Mouse (Mus musculus): ENCODE results near the gene Ripply1. TPM values are rescaled to one million over a fixed set of nuclear protein-coding genes. Genes with fewer than 3 reads are reported as not detected.

The Ripply1 gene
- polyA plus RNA-seq (2016; fragmentation: Nextera tagmentation; extraction: Ambion mirVana), result not detected in 2 replicates

DNA sequence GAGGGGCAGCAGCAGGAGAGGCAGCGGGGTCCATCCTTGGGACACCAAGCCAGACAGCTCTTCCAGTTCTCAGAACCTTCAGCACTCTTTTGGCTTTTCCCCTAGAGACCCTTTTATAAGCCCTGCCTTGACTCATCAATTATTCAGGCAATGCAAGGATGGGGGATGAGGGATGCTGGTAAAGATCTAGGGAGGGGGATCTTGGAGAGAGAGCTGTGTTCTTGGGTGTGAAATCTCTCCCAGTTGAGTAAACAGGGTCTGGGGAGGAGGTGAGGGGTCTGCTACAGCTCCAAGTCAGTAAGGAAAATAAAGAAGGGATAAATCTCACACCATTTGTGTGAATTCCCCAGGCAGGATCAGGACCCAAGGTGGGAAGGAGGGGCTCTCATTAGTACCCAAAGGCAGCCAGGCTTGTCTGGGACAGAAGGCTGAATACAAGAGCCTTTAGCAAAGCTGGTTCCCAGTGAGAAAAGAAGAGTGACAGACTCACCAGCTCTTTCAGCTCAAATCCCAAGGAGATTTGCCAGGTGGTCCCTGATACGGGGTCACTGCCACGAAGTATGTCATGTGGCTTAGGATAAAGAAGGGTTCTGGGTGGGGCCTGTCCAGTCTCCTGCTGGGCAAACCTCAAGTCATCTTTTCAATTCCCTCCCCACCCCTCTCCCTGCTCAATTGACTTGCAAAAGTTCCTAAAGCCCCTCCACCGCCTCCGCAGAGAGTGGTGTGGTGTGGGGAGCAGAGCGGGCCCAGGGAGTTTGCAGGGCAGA lies at the start of gene Ripply1:
Gene Ripply1 (minus strand): TSS at position 76 of the 767 bp plus-strand sequence.
- no peak for ATAC-seq (ENCODE audit: low FRiP score)
- peaks cover 38% of the 10 kb centered on the region for H3K27me3 ChIP-seq
- no peak within 1 kb of the TSS for H3K9ac ChIP-seq
- 24% methylated on average over 6 of the region's 6 CpGs for WGBS
- peaks cover 4% of the 10 kb centered on the region; the same call in 1 of the 2 replicates for H3K4me1 ChIP-seq
- no peak within 1 kb of the TSS for H3K27ac ChIP-seq
- no peak within 1 kb of the TSS for H3K4me2 ChIP-seq
- H3K36me3 ChIP-seq (replicated peaks), result no peaks in the 10 kb centered on the region
- no peak within 1 kb of the TSS for H3K4me3 ChIP-seq (replicated peaks)
- no peaks in the 10 kb centered on the region for H3K9me3 ChIP-seq

DNA sequence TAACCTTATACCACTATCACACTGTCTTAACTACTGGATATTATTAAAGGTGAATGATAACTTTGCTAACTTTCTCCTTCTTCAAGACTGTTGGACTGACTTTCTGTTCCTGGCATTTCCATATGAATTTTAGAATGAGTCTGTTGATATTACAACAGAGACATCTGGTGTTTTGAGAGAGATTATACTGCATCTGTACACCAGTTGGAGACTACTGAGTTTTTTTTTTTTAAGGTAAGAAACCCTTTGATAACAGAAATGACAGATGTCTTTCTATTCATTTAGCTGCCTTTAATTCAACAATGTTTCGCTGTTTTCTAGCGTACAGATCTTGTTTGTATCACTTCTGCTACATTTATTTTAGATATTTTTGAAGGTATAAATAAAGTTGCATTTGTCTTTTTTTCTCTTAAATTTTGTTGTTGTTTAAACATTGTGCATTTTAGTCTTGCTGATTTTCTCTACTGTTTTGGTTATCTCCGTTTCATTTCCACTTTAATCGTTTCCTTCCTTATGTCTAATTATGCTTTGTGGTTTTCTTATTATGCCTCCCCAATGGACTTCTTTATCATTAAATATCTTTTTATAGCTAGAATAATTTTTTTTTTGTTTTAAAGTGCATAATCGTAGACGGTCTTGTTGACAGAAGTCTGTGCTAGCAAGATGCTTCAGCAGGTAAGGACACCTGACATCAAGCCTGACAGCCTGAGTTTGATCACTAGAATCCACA lies 46.4 kb upstream of the Ripply1 start:
- Histone ChIP-seq H3K27me3 (0 out of 2 replicates have a peak, but pooled peaks cover 2% of the 10 kb centered on the region), H3K4me3 (replicated peaks) (no peak overlapping the region), H3K36me3 (replicated peaks) (no peaks in the 10 kb centered on the region), H3K27ac (no peak overlapping the region), H3K9ac (no peak overlapping the region), H3K4me2 (no peak overlapping the region), H3K9me3 (no peaks in the 10 kb centered on the region), H3K4me1 (no peaks in the 10 kb centered on the region)
- WGBS, result 93% methylated on average over 6 of the region's 6 CpGs
- ATAC-seq (ENCODE audit: low FRiP score), result no peak

DNA sequence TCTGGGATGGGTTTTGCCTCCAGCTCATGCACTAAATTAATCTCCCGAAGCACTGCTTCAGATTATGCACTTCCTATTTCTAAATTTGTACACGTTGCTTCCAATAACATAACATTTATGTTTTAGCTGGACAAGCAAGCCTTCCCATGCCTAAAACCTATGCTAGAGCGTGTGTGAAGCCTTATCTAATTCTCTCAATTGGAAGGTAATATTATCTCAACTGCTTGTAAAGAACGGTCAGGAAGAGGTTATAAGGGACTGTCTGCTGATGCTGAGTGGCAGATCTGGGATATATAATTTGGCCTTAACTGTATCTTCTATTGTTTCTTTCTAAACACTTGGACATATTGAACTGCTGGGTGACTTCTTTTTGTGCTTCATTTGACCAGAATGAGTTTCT lies 44.8 kb upstream of the Ripply1 start:
- Histone ChIP-seq H3K9ac (no peak overlapping the region), H3K27me3 (0 out of 2 replicates have a peak, but pooled peaks cover 2% of the 10 kb centered on the region)

DNA sequence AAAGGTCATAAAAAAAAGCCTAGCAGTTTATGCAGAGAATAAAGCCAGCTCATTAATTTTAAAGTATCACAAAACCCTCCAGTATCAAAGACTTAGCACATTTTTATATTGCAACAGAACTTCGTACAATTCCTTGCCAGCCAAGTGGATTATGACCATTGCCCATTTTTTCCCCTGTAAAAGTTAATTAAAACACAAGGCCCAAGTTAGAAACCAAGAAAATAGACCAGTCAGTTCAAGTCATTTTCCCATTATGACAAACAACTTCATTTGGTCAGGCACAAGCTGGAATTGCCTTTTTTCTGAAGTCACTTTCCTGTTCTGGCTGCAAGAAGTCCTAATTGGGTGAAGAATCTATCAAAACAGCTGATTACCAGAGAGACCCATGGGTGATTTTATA lies 43.2 kb upstream of the Ripply1 start:
- Histone ChIP-seq H3K27me3 (0 out of 2 replicates have a peak, but pooled peaks cover 2% of the 10 kb centered on the region), H3K36me3 (replicated peaks) (no peaks in the 10 kb centered on the region), H3K27ac (no peak overlapping the region), H3K4me1 (no peaks in the 10 kb centered on the region), H3K4me3 (replicated peaks) (no peak overlapping the region), H3K9ac (no peak overlapping the region), H3K4me2 (no peak overlapping the region), H3K9me3 (no peaks in the 10 kb centered on the region)
- ATAC-seq (ENCODE audit: low FRiP score), result no peak
- 83% methylated on average over 1 of the region's 1 CpGs for WGBS

More for the DNA sequence above, 44.8 kb upstream of the Ripply1 start:
- Histone ChIP-seq H3K4me2 (no peak overlapping the region), H3K36me3 (replicated peaks) (no peaks in the 10 kb centered on the region), H3K4me1 (no peaks in the 10 kb centered on the region), H3K9me3 (no peaks in the 10 kb centered on the region), H3K4me3 (replicated peaks) (no peak overlapping the region), H3K27ac (no peak overlapping the region)
- 90% methylated on average over 4 of the region's 4 CpGs for WGBS
- ATAC-seq (ENCODE audit: low FRiP score), result no peak

DNA sequence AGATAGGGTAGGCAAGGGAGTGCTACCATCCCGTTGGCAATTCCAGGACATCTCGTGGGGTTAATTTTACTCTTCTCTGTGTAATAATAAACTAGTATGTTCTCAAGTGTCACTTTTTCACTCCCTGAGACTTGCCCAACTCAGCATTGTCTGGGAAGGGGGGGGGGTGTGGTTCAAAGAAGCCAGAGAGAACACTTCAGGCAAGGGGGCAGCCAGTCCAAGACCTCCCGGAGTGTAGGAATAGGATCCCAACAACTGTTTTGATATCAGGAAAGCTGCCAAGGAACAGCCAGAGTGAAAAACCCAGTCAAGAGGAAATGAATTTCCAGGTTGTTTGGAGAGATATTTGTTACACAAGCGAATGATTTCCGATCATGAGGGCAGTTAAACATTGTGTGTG lies 33.0 kb upstream of the Ripply1 start:
- no peaks in the 10 kb centered on the region for H3K36me3 ChIP-seq (replicated peaks)
- no peak overlapping the region for H3K9ac ChIP-seq
- no peak for ATAC-seq (ENCODE audit: low FRiP score)
- H3K27me3 ChIP-seq, result peaks cover 20% of the 10 kb centered on the region
- no peaks in the 10 kb centered on the region for H3K4me1 ChIP-seq
- WGBS, result 83% methylated on average over 5 of the region's 5 CpGs
- H3K9me3 ChIP-seq, result no peaks in the 10 kb centered on the region
- H3K4me2 ChIP-seq, result no peak overlapping the region
- no peak overlapping the region for H3K27ac ChIP-seq
- H3K4me3 ChIP-seq (replicated peaks), result no peak overlapping the region

DNA sequence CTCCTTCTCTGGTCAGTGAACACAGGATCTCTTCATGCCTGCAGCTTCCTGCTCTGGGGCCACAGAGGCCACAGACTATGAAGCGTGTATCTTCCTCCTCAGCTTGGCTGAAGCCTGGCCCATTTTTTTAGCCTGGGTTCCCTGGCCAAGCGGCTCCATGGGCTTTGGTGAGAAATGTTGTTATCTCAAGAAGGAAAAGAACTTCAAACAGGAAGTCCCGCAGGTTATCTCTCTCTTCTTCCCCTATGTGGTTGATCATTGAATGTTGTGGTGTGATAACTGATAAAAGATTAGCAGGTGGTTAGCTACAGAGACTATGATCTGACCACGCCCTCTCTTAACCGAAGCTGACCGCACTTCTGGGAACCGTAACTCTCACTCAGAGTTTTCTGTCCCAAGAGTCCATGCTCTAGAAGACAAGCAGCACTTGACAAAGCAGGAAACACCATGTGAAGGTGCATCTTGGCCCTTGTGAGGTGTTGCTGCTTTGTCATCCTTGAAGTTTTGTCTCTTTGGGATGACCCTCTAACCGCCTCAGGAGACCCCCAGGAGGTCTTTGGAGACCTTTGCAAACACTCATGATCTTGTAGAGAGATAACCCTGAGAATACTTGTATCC lies 32.0 kb upstream of the Ripply1 start:
- Histone ChIP-seq H3K27me3 (peaks cover 29% of the 10 kb centered on the region), H3K4me1 (no peaks in the 10 kb centered on the region), H3K4me2 (no peak overlapping the region), H3K4me3 (replicated peaks) (no peak overlapping the region), H3K27ac (no peak overlapping the region), H3K9me3 (no peaks in the 10 kb centered on the region), H3K36me3 (replicated peaks) (no peaks in the 10 kb centered on the region), H3K9ac (no peak overlapping the region)
- 88% methylated on average over 8 of the region's 8 CpGs for WGBS
- no peak for ATAC-seq (ENCODE audit: low FRiP score)

DNA sequence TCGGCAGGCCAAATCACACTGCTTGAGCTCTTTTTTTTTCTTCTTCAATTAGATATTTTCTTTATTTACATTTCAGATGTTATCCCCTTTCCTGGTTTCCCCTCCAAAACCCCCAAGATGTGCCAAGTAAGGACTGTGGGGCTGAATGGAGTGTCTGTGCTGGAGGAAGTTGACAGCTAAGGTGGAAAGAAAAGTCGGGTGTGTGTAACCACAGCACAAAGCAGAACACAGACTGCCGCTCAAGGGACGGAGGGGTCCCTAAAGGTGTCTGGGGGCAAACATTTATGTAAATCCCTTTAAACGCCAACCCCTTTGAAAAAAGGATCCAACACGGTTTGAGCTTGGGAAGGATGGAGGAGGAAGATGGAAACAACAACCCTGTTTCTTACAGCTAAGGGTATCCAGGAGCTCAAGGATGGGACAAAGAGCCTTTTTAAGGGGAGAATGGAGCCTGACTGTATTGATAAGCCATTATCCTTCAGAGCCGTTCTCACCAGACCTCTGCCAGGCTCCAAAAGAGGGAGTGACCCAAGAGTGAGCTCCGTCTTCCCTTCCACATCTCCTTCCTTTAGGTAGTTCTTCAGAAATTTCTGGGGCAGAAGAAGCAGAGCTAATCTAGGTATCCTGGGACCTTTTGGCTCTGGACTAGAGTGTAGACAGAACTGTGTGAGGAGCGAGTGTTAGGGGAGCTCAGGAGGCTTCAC lies 31.3 kb upstream of the Ripply1 start:
- H3K27me3 ChIP-seq, result peaks cover 33% of the 10 kb centered on the region
- H3K27ac ChIP-seq, result no peak overlapping the region
- WGBS, result 78% methylated on average over 9 of the region's 9 CpGs
- no peaks in the 10 kb centered on the region for H3K9me3 ChIP-seq
- H3K4me1 ChIP-seq, result no peaks in the 10 kb centered on the region
- H3K36me3 ChIP-seq (replicated peaks), result no peaks in the 10 kb centered on the region
- ATAC-seq (ENCODE audit: low FRiP score), result no peak
- H3K4me2 ChIP-seq, result no peak overlapping the region
- no peak overlapping the region for H3K9ac ChIP-seq
- H3K4me3 ChIP-seq (replicated peaks), result no peak overlapping the region

DNA sequence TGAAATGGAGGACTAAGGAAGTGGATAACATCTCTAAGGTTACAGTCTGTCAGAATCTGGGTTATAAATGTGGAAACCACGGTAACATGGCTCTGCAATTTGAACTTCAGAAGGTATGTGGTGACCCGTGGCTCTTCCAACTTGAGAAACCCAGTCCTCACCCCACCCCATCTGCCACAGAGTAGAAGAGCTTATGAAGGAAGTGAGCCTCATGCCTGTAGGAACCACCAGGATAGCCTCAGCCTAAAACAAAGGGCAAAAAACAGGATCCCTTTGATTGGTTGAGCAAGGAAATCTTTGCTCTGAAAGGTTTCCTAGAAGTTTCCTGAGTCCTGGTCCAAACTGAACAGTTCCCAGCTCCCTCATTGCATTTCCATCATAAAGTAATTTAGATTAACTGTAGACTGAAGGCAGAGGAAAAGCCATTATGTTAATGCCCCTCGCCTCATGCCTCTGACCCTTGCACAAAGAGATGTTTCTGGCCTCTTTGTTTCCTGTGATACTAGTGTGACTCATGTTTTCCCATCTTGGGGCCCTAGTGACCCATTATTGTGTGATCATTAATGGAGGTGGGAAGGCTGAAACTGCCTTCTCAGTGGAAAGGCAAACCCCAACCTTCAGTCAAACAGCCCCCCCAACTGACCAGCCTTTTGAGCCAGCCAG lies 30.6 kb upstream of the Ripply1 start:
- Histone ChIP-seq H3K36me3 (replicated peaks) (no peaks in the 10 kb centered on the region), H3K4me2 (no peak overlapping the region), H3K27ac (no peak overlapping the region), H3K4me3 (replicated peaks) (no peak overlapping the region), H3K4me1 (0 out of 2 replicates have a peak, but pooled peaks cover 2% of the 10 kb centered on the region), H3K27me3 (peaks cover 36% of the 10 kb centered on the region), H3K9ac (no peak overlapping the region), H3K9me3 (no peaks in the 10 kb centered on the region)
- WGBS, result 81% methylated on average over 3 of the region's 3 CpGs
- no peak for ATAC-seq (ENCODE audit: low FRiP score)

DNA sequence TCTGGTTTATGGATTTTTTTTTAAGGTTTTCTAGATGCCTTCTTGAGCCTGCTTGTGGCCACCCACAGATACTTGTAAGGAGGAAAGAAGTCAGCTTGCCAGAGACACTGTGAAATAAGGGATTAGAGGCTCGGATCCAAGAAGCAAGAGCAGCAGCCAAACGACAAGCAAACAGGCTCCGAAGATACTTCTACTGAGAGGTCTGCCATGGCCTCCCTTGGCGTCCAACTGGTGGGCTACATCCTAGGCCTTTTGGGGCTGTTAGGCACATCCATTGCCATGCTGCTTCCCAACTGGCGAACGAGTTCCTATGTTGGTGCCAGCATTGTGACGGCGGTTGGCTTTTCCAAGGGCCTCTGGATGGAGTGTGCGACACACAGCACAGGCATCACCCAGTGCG lies 26.3 kb upstream of the Ripply1 start:
- H3K9ac ChIP-seq, result no peak overlapping the region
- no peaks in the 10 kb centered on the region for H3K36me3 ChIP-seq (replicated peaks)
- ATAC-seq (ENCODE audit: low FRiP score), result no peak
- no peak overlapping the region for H3K4me2 ChIP-seq
- H3K4me1 ChIP-seq, result 0 out of 2 replicates have a peak, but pooled peaks cover 2% of the 10 kb centered on the region
- no peak overlapping the region for H3K4me3 ChIP-seq (replicated peaks)
- no peaks in the 10 kb centered on the region for H3K9me3 ChIP-seq
- H3K27ac ChIP-seq, result no peak overlapping the region
- H3K27me3 ChIP-seq, result peaks cover 32% of the 10 kb centered on the region
- 88% methylated on average over 10 of the region's 10 CpGs for WGBS

DNA sequence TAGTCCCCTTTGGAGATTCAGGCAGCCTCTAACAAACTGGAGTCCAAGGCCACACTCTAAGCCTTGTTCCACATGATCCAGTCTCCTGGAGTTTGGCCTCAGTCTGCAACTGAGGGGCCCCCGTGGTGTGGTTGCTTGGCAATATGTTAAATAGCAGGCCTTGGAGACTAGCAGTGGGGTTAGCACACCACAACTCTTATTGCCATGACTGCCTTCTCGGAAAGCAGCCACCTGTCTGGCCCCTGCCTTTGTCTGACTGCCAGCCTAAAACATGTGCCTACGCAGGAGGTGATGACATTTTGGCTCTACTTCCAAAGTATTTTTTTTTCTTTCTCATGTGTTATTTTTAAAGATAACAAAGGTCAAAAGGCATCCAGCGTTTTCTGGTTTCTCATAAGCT lies 25.9 kb upstream of the Ripply1 start:
- Histone ChIP-seq H3K4me3 (replicated peaks) (no peak overlapping the region), H3K9ac (no peak overlapping the region), H3K27ac (no peak overlapping the region), H3K27me3 (peaks cover 28% of the 10 kb centered on the region), H3K4me1 (0 out of 2 replicates have a peak, but pooled peaks cover 2% of the 10 kb centered on the region), H3K36me3 (replicated peaks) (no peaks in the 10 kb centered on the region), H3K9me3 (no peaks in the 10 kb centered on the region), H3K4me2 (no peak overlapping the region)
- no peak for ATAC-seq (ENCODE audit: low FRiP score)
- 62% methylated on average over 4 of the region's 4 CpGs for WGBS

DNA sequence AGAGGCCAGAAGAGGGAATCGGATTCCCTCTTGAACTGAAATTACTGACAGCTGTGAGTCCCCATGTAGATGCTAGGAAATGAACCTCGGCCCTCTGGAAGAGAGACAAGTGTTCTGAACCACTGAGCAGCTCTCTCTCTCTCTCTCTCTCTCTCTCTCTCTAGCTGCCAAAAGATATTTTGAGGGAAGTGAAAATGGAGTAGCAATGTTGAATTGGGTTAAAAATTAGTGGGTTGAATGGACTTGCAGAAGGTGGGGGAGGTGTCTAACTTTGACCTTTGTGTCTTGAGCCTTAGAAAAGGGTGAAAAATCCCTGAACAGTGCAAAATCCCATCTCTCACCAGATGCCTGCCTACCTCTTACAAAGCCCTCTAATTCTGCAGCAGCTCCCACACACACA lies 25.2 kb upstream of the Ripply1 start:
- no peak overlapping the region for H3K4me3 ChIP-seq (replicated peaks)
- H3K9me3 ChIP-seq, result no peaks in the 10 kb centered on the region
- no peak overlapping the region for H3K27ac ChIP-seq
- 80% methylated on average over 2 of the region's 2 CpGs for WGBS
- 0 out of 2 replicates have a peak, but pooled peaks cover 2% of the 10 kb centered on the region for H3K4me1 ChIP-seq
- peaks cover 26% of the 10 kb centered on the region; the same call in 1 of the 2 replicates for H3K27me3 ChIP-seq
- no peak overlapping the region for H3K4me2 ChIP-seq
- ATAC-seq (ENCODE audit: low FRiP score), result no peak
- no peaks in the 10 kb centered on the region for H3K36me3 ChIP-seq (replicated peaks)
- no peak overlapping the region for H3K9ac ChIP-seq

Data from forebrain, embryonic 12.5 days (tissue).